Mouse (Mus musculus) ovary, postnatal 36 days (tissue): ENCODE data around the gene Sbk1.

ENCODE experiments used
- DNase-seq: peaks from one replicate; pipeline ENCODE4 v3.0.0; 2022; ENCODE audit warnings: low spot score, mixed read lengths

Sbk1 gene

GRCm38 (mm10) chr7:126271712-126272683 is at the start of gene Sbk1:
TSS of gene Sbk1 (plus strand) at chr7:126272619.
- DNase-seq: peak; percentile 95

GRCm38 (mm10) chr7:126222753-126223152 is 49.7 kb upstream of the Sbk1 start:
- no peak for DNase-seq

- DNase-seq: no peak
Observed at GRCm38 (mm10) chr7:126226136-126226535, 46.3 kb upstream of the Sbk1 start.

- no peak for DNase-seq
Observed at GRCm38 (mm10) chr7:126230357-126231148, 41.9 kb upstream of the Sbk1 start.

- no peak for DNase-seq
Observed at GRCm38 (mm10) chr7:126232345-126233071, 39.9 kb upstream of the Sbk1 start.

GRCm38 (mm10) chr7:126234611-126235010 is 37.8 kb upstream of the Sbk1 start:
- no peak for DNase-seq

GRCm38 (mm10) chr7:126236083-126236793 is 36.2 kb upstream of the Sbk1 start:
- no peak for DNase-seq

GRCm38 (mm10) chr7:126236794-126237192 is 35.6 kb upstream of the Sbk1 start:
- no peak for DNase-seq

- DNase-seq: no peak
Observed at GRCm38 (mm10) chr7:126240814-126241360, 31.5 kb upstream of the Sbk1 start.

- DNase-seq: no peak
Observed at GRCm38 (mm10) chr7:126244168-126244750, 28.2 kb upstream of the Sbk1 start.

GRCm38 (mm10) chr7:126248088-126248487 is 24.3 kb upstream of the Sbk1 start:
- DNase-seq: no peak

- no peak for DNase-seq
Observed at GRCm38 (mm10) chr7:126248641-126249141, 23.7 kb upstream of the Sbk1 start.

- no peak for DNase-seq
Observed at GRCm38 (mm10) chr7:126249146-126249545, 23.3 kb upstream of the Sbk1 start.

- no peak for DNase-seq
Observed at GRCm38 (mm10) chr7:126249986-126250385, 22.4 kb upstream of the Sbk1 start.

- no peak for DNase-seq
Observed at GRCm38 (mm10) chr7:126250481-126250880, 21.9 kb upstream of the Sbk1 start.

- DNase-seq: no peak
Observed at GRCm38 (mm10) chr7:126251698-126252097, 20.7 kb upstream of the Sbk1 start.

GRCm38 (mm10) chr7:126252230-126252629 is 20.2 kb upstream of the Sbk1 start:
- DNase-seq: no peak

- peak; percentile 51 for DNase-seq
Observed at GRCm38 (mm10) chr7:126260280-126261210, 11.9 kb upstream of the Sbk1 start.

GRCm38 (mm10) chr7:126261823-126262222 is 10.6 kb upstream of the Sbk1 start:
- peak; percentile 27 for DNase-seq
